Mouse (Mus musculus): Measurements from ENCODE around the gene Ldlrap1. TPM values are rescaled to one million over a fixed set of nuclear protein-coding genes. Genes with fewer than 3 reads are reported as not detected.

Ldlrap1 gene
- polyA plus RNA-seq, 1 experiment from 2014 or later = 27.2 TPM

GRCm38 (mm10) chr4:134774126-134774525 lies 6.3 kb upstream of the Ldlrap1 start:
- H3K36me3 ChIP-seq = no peaks in the 10 kb centered on the region

GRCm38 (mm10) chr4:134772805-134773674 lies 5.2 kb upstream of the Ldlrap1 start:
- Histone ChIP-seq H3K4me3 (no peak overlapping the region), H3K9me3 (no peaks in the 10 kb centered on the region), H3K4me2 (no peak overlapping the region), H3K9ac (no peak overlapping the region), H3K36me3 (no peaks in the 10 kb centered on the region), H3K27ac (no peak overlapping the region; the same call in 1 of the 2 replicates), H3K27me3 (peaks cover 13% of the 10 kb centered on the region; the same call in 1 of the 2 replicates), H3K4me1 (peaks cover 27% of the 10 kb centered on the region)
- 22% methylated on average over 4 of the region's 4 CpGs for WGBS
- 0 out of 2 replicates have a peak, but pooled peaks have one; percentile 35 for ATAC-seq (ENCODE audit: insufficient number of reproducible peaks, insufficient read depth, low FRiP score, low TSS enrichment, low read depth)

More at GRCm38 (mm10) chr4:134774126-134774525, 6.3 kb upstream of the Ldlrap1 start:
- Histone ChIP-seq H3K27me3 (0 out of 2 replicates have a peak, but pooled peaks cover 4% of the 10 kb centered on the region), H3K4me1 (peaks cover 24% of the 10 kb centered on the region), H3K4me3 (no peak overlapping the region), H3K9me3 (no peaks in the 10 kb centered on the region), H3K9ac (no peak overlapping the region), H3K27ac (no peak overlapping the region), H3K4me2 (no peak overlapping the region)
- ATAC-seq (ENCODE audit: insufficient number of reproducible peaks, insufficient read depth, low FRiP score, low TSS enrichment, low read depth) = no peak
- WGBS = 87% methylated on average over 6 of the region's 6 CpGs

- Histone ChIP-seq H3K9me3 (no peaks in the 10 kb centered on the region), H3K9ac (no peak overlapping the region), H3K36me3 (no peaks in the 10 kb centered on the region), H3K4me2 (no peak overlapping the region), H3K27ac (no peak overlapping the region), H3K4me3 (no peak overlapping the region), H3K27me3 (peaks cover 17% of the 10 kb centered on the region; the same call in 1 of the 2 replicates), H3K4me1 (peaks cover 30% of the 10 kb centered on the region)
- no peak for ATAC-seq (ENCODE audit: insufficient number of reproducible peaks, insufficient read depth, low FRiP score, low TSS enrichment, low read depth)
- 58% methylated on average over 7 of the region's 7 CpGs for WGBS
These were observed 2.1 kb upstream of the Ldlrap1 start for GRCm38 (mm10) chr4:134769891-134770290.

- ATAC-seq (ENCODE audit: insufficient number of reproducible peaks, insufficient read depth, low FRiP score, low TSS enrichment, low read depth) = no peak
- no peaks in the 10 kb centered on the region for H3K9me3 ChIP-seq
- no peak overlapping the region for H3K27ac ChIP-seq
- WGBS = 66% methylated on average over 7 of the region's 7 CpGs
- no peaks in the 10 kb centered on the region for H3K36me3 ChIP-seq
- H3K9ac ChIP-seq = no peak overlapping the region
- peaks cover 17% of the 10 kb centered on the region; the same call in 1 of the 2 replicates for H3K27me3 ChIP-seq
- no peak overlapping the region for H3K4me3 ChIP-seq
- H3K4me1 ChIP-seq = peaks cover 30% of the 10 kb centered on the region
- H3K4me2 ChIP-seq = no peak overlapping the region
These were observed 1.4 kb upstream of the Ldlrap1 start for GRCm38 (mm10) chr4:134769081-134769811.

GRCm38 (mm10) chr4:134768226-134768888 lies 533 bp upstream of the Ldlrap1 start:
- WGBS = 9% methylated on average over 21 of the region's 21 CpGs
- H3K4me2 ChIP-seq = peak overlapping the region; percentile 95
- no peak overlapping the region for H3K27ac ChIP-seq
- no peaks in the 10 kb centered on the region for H3K9me3 ChIP-seq
- no peak for ATAC-seq (ENCODE audit: insufficient number of reproducible peaks, insufficient read depth, low FRiP score, low TSS enrichment, low read depth)
- peak overlapping the region; percentile 79 for H3K4me3 ChIP-seq
- peaks cover 17% of the 10 kb centered on the region; the same call in 1 of the 2 replicates for H3K27me3 ChIP-seq
- H3K9ac ChIP-seq = peak overlapping the region; percentile 87
- peaks cover 30% of the 10 kb centered on the region for H3K4me1 ChIP-seq
- no peaks in the 10 kb centered on the region for H3K36me3 ChIP-seq

- H3K9ac ChIP-seq = peak overlapping the region; percentile 87
- peaks cover 17% of the 10 kb centered on the region; the same call in 1 of the 2 replicates for H3K27me3 ChIP-seq
- peak; percentile 58; the same call in 1 of the 2 replicates for ATAC-seq (ENCODE audit: insufficient number of reproducible peaks, insufficient read depth, low FRiP score, low TSS enrichment, low read depth)
- peak overlapping the region; percentile 79 for H3K4me3 ChIP-seq
- H3K4me1 ChIP-seq = peaks cover 33% of the 10 kb centered on the region
- H3K36me3 ChIP-seq = no peaks in the 10 kb centered on the region
- peak overlapping the region; percentile 83 for H3K27ac ChIP-seq
- H3K9me3 ChIP-seq = no peaks in the 10 kb centered on the region
- H3K4me2 ChIP-seq = peak overlapping the region; percentile 95
- WGBS = 2% methylated on average over 21 of the region's 23 CpGs
These were observed 859 bp downstream of the Ldlrap1 start for GRCm38 (mm10) chr4:134766904-134767425.

- Histone ChIP-seq H3K4me1 (peaks cover 35% of the 10 kb centered on the region), H3K27me3 (peaks cover 17% of the 10 kb centered on the region; the same call in 1 of the 2 replicates), H3K9me3 (no peaks in the 10 kb centered on the region), H3K4me3 (peak overlapping the region; percentile 79), H3K9ac (peak overlapping the region; percentile 87), H3K36me3 (no peaks in the 10 kb centered on the region), H3K27ac (peak overlapping the region; percentile 83; the same call in 1 of the 2 replicates), H3K4me2 (peak overlapping the region; percentile 95)
- WGBS = 68% methylated on average over 6 of the region's 6 CpGs
- ATAC-seq (ENCODE audit: insufficient number of reproducible peaks, insufficient read depth, low FRiP score, low TSS enrichment, low read depth) = no peak
These were observed 1.5 kb downstream of the Ldlrap1 start for GRCm38 (mm10) chr4:134766277-134766676.

- Histone ChIP-seq H3K27ac (no peak overlapping the region), H3K9me3 (no peaks in the 10 kb centered on the region), H3K9ac (no peak overlapping the region), H3K4me1 (peaks cover 55% of the 10 kb centered on the region), H3K36me3 (no peaks in the 10 kb centered on the region), H3K4me2 (no peak overlapping the region), H3K4me3 (no peak overlapping the region), H3K27me3 (peaks cover 15% of the 10 kb centered on the region; the same call in 1 of the 2 replicates)
- no peak for ATAC-seq (ENCODE audit: insufficient number of reproducible peaks, insufficient read depth, low FRiP score, low TSS enrichment, low read depth)
- WGBS = 71% methylated on average over 3 of the region's 3 CpGs
These were observed 3.5 kb downstream of the Ldlrap1 start for GRCm38 (mm10) chr4:134764333-134764732.

GRCm38 (mm10) chr4:134762360-134762759 lies 5.5 kb downstream of the Ldlrap1 start:
- H3K9ac ChIP-seq = peak overlapping the region; percentile 52

GRCm38 (mm10) chr4:134760793-134761201 lies 7.0 kb downstream of the Ldlrap1 start:
- no peak overlapping the region for H3K4me3 ChIP-seq
- no peaks in the 10 kb centered on the region for H3K36me3 ChIP-seq
- 0 out of 2 replicates have a peak, but pooled peaks cover 3% of the 10 kb centered on the region for H3K27me3 ChIP-seq
- H3K4me1 ChIP-seq = peaks cover 50% of the 10 kb centered on the region
- no peak for ATAC-seq (ENCODE audit: insufficient number of reproducible peaks, insufficient read depth, low FRiP score, low TSS enrichment, low read depth)
- H3K27ac ChIP-seq = no peak overlapping the region
- H3K9me3 ChIP-seq = no peaks in the 10 kb centered on the region
- no peak overlapping the region for H3K9ac ChIP-seq
- WGBS = 43% methylated on average over 9 of the region's 9 CpGs
- H3K4me2 ChIP-seq = no peak overlapping the region

More at GRCm38 (mm10) chr4:134762360-134762759, 5.5 kb downstream of the Ldlrap1 start:
- Histone ChIP-seq H3K4me1 (peaks cover 55% of the 10 kb centered on the region), H3K27ac (peak overlapping the region; percentile 51; the same call in 1 of the 2 replicates), H3K9me3 (no peaks in the 10 kb centered on the region), H3K4me3 (no peak overlapping the region), H3K36me3 (no peaks in the 10 kb centered on the region), H3K27me3 (0 out of 2 replicates have a peak, but pooled peaks cover 4% of the 10 kb centered on the region), H3K4me2 (no peak overlapping the region)
- 64% methylated on average over 6 of the region's 6 CpGs for WGBS
- ATAC-seq (ENCODE audit: insufficient number of reproducible peaks, insufficient read depth, low FRiP score, low TSS enrichment, low read depth) = no peak

Data from embryonic facial prominence, embryonic 13.5 days (tissue).